Mouse (Mus musculus) MEL (cell line): ENCODE measurements at regions not wholly inside any gene's neighbourhood (a gene's known extent, or its start where the extent isn't known, plus 50 kb on each side); places are given as distances from the start of the nearest gene placed in this dataset.

Experiments used
- DNase-seq: peaks from one replicate; pipeline ENCODE4 v3.0.0; 2011; ENCODE audit warnings: low read depth, low spot score
- H3K27ac ChIP-seq: 2 replicates; pipeline ENCODE4 v1.5.1; 2012; ENCODE audit warnings: low read depth, mild to moderate bottlenecking, control low read depth, low read length, moderate library complexity; ENCODE audit not compliant: control insufficient read depth
- H3K27me3 ChIP-seq, 2 experiments: fragments of 150-350 bp in 1 of 2; sonication (generic) in 1 of 2; 2 replicates each; pipeline ENCODE4 v1.6.1; 2012; ENCODE audit warnings: low read length in 2 of 2, mild to moderate bottlenecking in 2 of 2, improper control_type of control experiment in 1 of 2, moderate library complexity in 1 of 2; ENCODE audit not compliant: insufficient read depth in 2 of 2, control insufficient read depth in 1 of 2
- H3K36me3 ChIP-seq, 2 experiments: 2 replicates each; pipeline ENCODE4 v1.6.1; 2012 to 2014; ENCODE audit warnings: low read length in 2 of 2, improper control_type of control experiment in 1 of 2, inconsistent platforms in 1 of 2, mild to moderate bottlenecking in 1 of 2; ENCODE audit not compliant: insufficient read depth in 2 of 2, control insufficient read depth in 1 of 2
- H3K4me1 ChIP-seq, 2 experiments: fragments of 150-350 bp in 1 of 2; sonication (generic) in 1 of 2; 2 replicates each; pipeline ENCODE4 v1.6.1; 2012; ENCODE audit warnings: low read length in 2 of 2, improper control_type of control experiment in 1 of 2, mild to moderate bottlenecking in 1 of 2; ENCODE audit not compliant: insufficient read depth in 2 of 2, control insufficient read depth in 1 of 2
- H3K4me3 ChIP-seq, 2 experiments: fragments of 150-350 bp in 1 of 2; sonication (generic) in 1 of 2; 2 replicates each; pipeline ENCODE4 v1.5.1; 2012; ENCODE audit warnings: low read depth in 2 of 2, low read length in 2 of 2, mild to moderate bottlenecking in 2 of 2, moderate library complexity in 2 of 2, control low read depth in 1 of 2, improper control_type of control experiment in 1 of 2; ENCODE audit not compliant: control insufficient read depth in 1 of 2, insufficient read depth in 1 of 2
- H3K79me2 ChIP-seq: 2 replicates; pipeline ENCODE4 v1.6.1; 2012; ENCODE audit warnings: mild to moderate bottlenecking, low read length, moderate library complexity; ENCODE audit not compliant: control insufficient read depth, poor library complexity, insufficient read depth
- H3K9ac ChIP-seq: 2 replicates; pipeline ENCODE4 v1.6.1; 2012; ENCODE audit warnings: low read depth, mild to moderate bottlenecking, control low read depth, low read length, moderate library complexity; ENCODE audit not compliant: control insufficient read depth, poor library complexity, severe bottlenecking
- H3K9me3 ChIP-seq: fragments of 150-350 bp; sonication (generic); replicated peaks from 2 replicates; pipeline ENCODE4 v1.6.1; 2012; ENCODE audit warnings: mild to moderate bottlenecking, low read length, improper control_type of control experiment, moderate library complexity; ENCODE audit not compliant: insufficient read depth
- BHLHE40 ChIP-seq: IDR thresholded peaks from 2 replicates; pipeline ENCODE4 v1.6.1; 2012; ENCODE audit warnings: low read depth, mild to moderate bottlenecking, inconsistent platforms, low read length, improper control_type of control experiment, borderline replicate concordance
- CHD1 ChIP-seq: IDR thresholded peaks from 2 replicates; pipeline ENCODE4 v1.6.1; 2012; ENCODE audit warnings: low read depth, mild to moderate bottlenecking, inconsistent platforms, low read length, improper control_type of control experiment
- CTCF ChIP-seq, 3 experiments: IDR thresholded peaks in 2 of 3; conservative IDR thresholded peaks in 1 of 3; 2 replicates each; pipeline ENCODE4 v1.5.1; 2011 to 2012; ENCODE audit warnings: low read length in 3 of 3, low read depth in 2 of 3, mild to moderate bottlenecking in 2 of 3, improper control_type of control experiment in 1 of 3, inconsistent platforms in 1 of 3, mixed read lengths in 1 of 3, moderate library complexity in 1 of 3; ENCODE audit not compliant: control insufficient read depth in 1 of 3, insufficient read depth in 1 of 3, poor library complexity in 1 of 3, severe bottlenecking in 1 of 3
- E2F4 ChIP-seq: IDR thresholded peaks from 2 replicates; pipeline ENCODE4 v1.6.1; 2011; ENCODE audit warnings: low read depth, low read length, improper control_type of control experiment, borderline replicate concordance
- EP300 ChIP-seq, 2 experiments: IDR thresholded peaks; 2 replicates each; pipeline ENCODE4 v1.6.1; 2011; ENCODE audit warnings: improper control_type of control experiment in 2 of 2, low read length in 2 of 2, low read depth in 1 of 2, mild to moderate bottlenecking in 1 of 2
- GABPA ChIP-seq: IDR thresholded peaks from 2 replicates; pipeline ENCODE4 v1.6.1; 2012; ENCODE audit warnings: low read depth, mild to moderate bottlenecking, inconsistent platforms, low read length, improper control_type of control experiment, moderate library complexity
- KAT2A ChIP-seq: conservative IDR thresholded peaks from 2 replicates; pipeline ENCODE4 v1.6.1; 2012; ENCODE audit warnings: low read depth, low read length, improper control_type of control experiment, inconsistent platforms
- MAZ ChIP-seq: IDR thresholded peaks from 2 replicates; pipeline ENCODE4 v1.6.1; 2012; ENCODE audit warnings: low read depth, mild to moderate bottlenecking, inconsistent platforms, low read length, improper control_type of control experiment
- MEF2A ChIP-seq: IDR thresholded peaks from 2 replicates; pipeline ENCODE4 v1.6.1; 2014; ENCODE audit warnings: low read depth, mild to moderate bottlenecking, inconsistent platforms, low read length, improper control_type of control experiment; ENCODE audit not compliant: poor library complexity, insufficient replicate concordance, severe bottlenecking; ENCODE audit errors: extremely low read depth
- NRF1 ChIP-seq: IDR thresholded peaks from 2 replicates; pipeline ENCODE4 v1.6.1; 2014; ENCODE audit warnings: low read depth, mild to moderate bottlenecking, inconsistent platforms, low read length, improper control_type of control experiment, moderate library complexity; ENCODE audit not compliant: poor library complexity, insufficient read depth, severe bottlenecking
- POLR2AphosphoS5 ChIP-seq: IDR thresholded peaks from 2 replicates; pipeline ENCODE4 v1.6.1; 2012; ENCODE audit warnings: low read depth, borderline replicate concordance, mild to moderate bottlenecking, inconsistent platforms, low read length, moderate library complexity, mixed read lengths
- RAD21 ChIP-seq: IDR thresholded peaks from 2 replicates; pipeline ENCODE4 v1.6.1; 2011; ENCODE audit warnings: mild to moderate bottlenecking, low read depth, low read length, improper control_type of control experiment
- SIN3A ChIP-seq: IDR thresholded peaks from 2 replicates; pipeline ENCODE4 v1.6.1; 2012; ENCODE audit warnings: low read length, improper control_type of control experiment, inconsistent platforms
- SMC3 ChIP-seq: IDR thresholded peaks from 2 replicates; pipeline ENCODE4 v1.6.1; 2011; ENCODE audit warnings: low read depth, low read length, improper control_type of control experiment
- TAL1 ChIP-seq: IDR thresholded peaks from 2 replicates; pipeline ENCODE4 v1.6.1; 2012; ENCODE audit warnings: mild to moderate bottlenecking, inconsistent platforms, low read length, moderate library complexity, mixed read lengths
- TBP ChIP-seq: IDR thresholded peaks from 2 replicates; pipeline ENCODE4 v1.8.0; 2011; ENCODE audit warnings: low read depth, low read length, improper control_type of control experiment
- TCF12 ChIP-seq: IDR thresholded peaks from 2 replicates; pipeline ENCODE4 v1.6.1; 2014; ENCODE audit warnings: low read depth, mild to moderate bottlenecking, inconsistent platforms, low read length, improper control_type of control experiment, moderate library complexity
- USF1 ChIP-seq: IDR thresholded peaks from 2 replicates; pipeline ENCODE4 v1.6.1; 2014; ENCODE audit warnings: low read depth, mild to moderate bottlenecking, inconsistent platforms, low read length, improper control_type of control experiment, moderate library complexity
- USF2 ChIP-seq, 2 experiments: IDR thresholded peaks; 2 replicates each; pipeline ENCODE4 v1.6.1; 2011 to 2012; ENCODE audit warnings: improper control_type of control experiment in 2 of 2, low read length in 2 of 2, borderline replicate concordance in 1 of 2, inconsistent platforms in 1 of 2, low read depth in 1 of 2, mild to moderate bottlenecking in 1 of 2; ENCODE audit not compliant: insufficient read depth in 1 of 2
- ZKSCAN1 ChIP-seq: IDR thresholded peaks from 2 replicates; pipeline ENCODE4 v1.6.1; 2012; ENCODE audit warnings: low read depth, mild to moderate bottlenecking, inconsistent platforms, low read length, improper control_type of control experiment, moderate library complexity
- ZNF384 ChIP-seq: IDR thresholded peaks from 2 replicates; pipeline ENCODE4 v1.6.1; 2012; ENCODE audit warnings: low read depth, mild to moderate bottlenecking, inconsistent platforms, low read length, improper control_type of control experiment

GRCm38 (mm10) chr12:68694275-68695267 is 464.4 kb downstream of the Rps29 start:
- TF ChIP-seq SMC3: no peak
- TF ChIP-seq TAL1: no peak
- TF ChIP-seq ZKSCAN1: no peak
- no peak for TF ChIP-seq POLR2AphosphoS5
- TF ChIP-seq ZNF384: no peak
- TF ChIP-seq KAT2A: no peak
- no peak for TF ChIP-seq CHD1
- TF ChIP-seq MEF2A: no peak
- no peak for TF ChIP-seq CTCF (IDR thresholded peaks at IDR 0.05 in 2 of 3, conservative IDR thresholded peaks at IDR 0.05 in 1 of 3; ENCODE audit: control insufficient read depth in 1 of 3, insufficient read depth in 1 of 3, low read depth in 2 of 3, low read length in 3 of 3, poor library complexity in 1 of 3, severe bottlenecking in 1 of 3)
- no peak for TF ChIP-seq RAD21
- no peak for TF ChIP-seq NRF1
- no peak for TF ChIP-seq SIN3A
- TF ChIP-seq E2F4: no peak
- TF ChIP-seq USF1: no peak
- TF ChIP-seq BHLHE40: no peak
- TF ChIP-seq MAZ: no peak
- no peak for TF ChIP-seq TBP
- Histone ChIP-seq H3K4me1 (no peaks in the 10 kb centered on the region), H3K4me3 (no peak overlapping the region), H3K9ac (no peak overlapping the region), H3K36me3 (no peaks in the 10 kb centered on the region), H3K79me2 (no peaks in the 10 kb centered on the region), H3K9me3 (no peaks in the 10 kb centered on the region), H3K27ac (no peak overlapping the region), H3K27me3 (no peaks in the 10 kb centered on the region)
- no peak for DNase-seq

GRCm38 (mm10) chr12:68688262-68688661 is 470.7 kb downstream of the Rps29 start:
- Histone ChIP-seq H3K27ac (no peak overlapping the region), H3K4me3 (no peak overlapping the region)
- no peak for TF ChIP-seq CHD1
- TF ChIP-seq EP300 (IDR thresholded peaks at IDR 0.05; ENCODE audit: low read depth in 1 of 2, low read length in 2 of 2): no peak
- TF ChIP-seq USF2 (IDR thresholded peaks at IDR 0.05; ENCODE audit: borderline replicate concordance in 1 of 2, insufficient read depth in 1 of 2, low read depth in 1 of 2, low read length in 2 of 2): no peak
- no peak for TF ChIP-seq TCF12
- no peak for TF ChIP-seq RAD21
- TF ChIP-seq GABPA: no peak
- no peak for TF ChIP-seq CTCF (IDR thresholded peaks at IDR 0.05 in 2 of 3, conservative IDR thresholded peaks at IDR 0.05 in 1 of 3; ENCODE audit: control insufficient read depth in 1 of 3, insufficient read depth in 1 of 3, low read depth in 2 of 3, low read length in 3 of 3, poor library complexity in 1 of 3, severe bottlenecking in 1 of 3)
- no peak for TF ChIP-seq BHLHE40
- no peak for TF ChIP-seq ZKSCAN1
- TF ChIP-seq, all 39 proteins: peak for 0
- DNase-seq: no peak
- Histone ChIP-seq H3K9me3 (no peaks in the 10 kb centered on the region), H3K27me3 (no peaks in the 10 kb centered on the region; a peak in 1 of 4 replicates), H3K4me1 (no peaks in the 10 kb centered on the region), H3K36me3 (no peaks in the 10 kb centered on the region), H3K9ac (no peak overlapping the region), H3K79me2 (no peaks in the 10 kb centered on the region)
